Mouse (Mus musculus) limb, embryonic 11.5 days (tissue): ENCODE data around the gene Nectin1. TPM values are rescaled to one million over a fixed set of nuclear protein-coding genes. Genes with fewer than 3 reads are reported as not detected.

ENCODE experiments used
- ATAC-seq: fragments of 200-750 bp; cut with Nextera tagmentation; 2 replicates; pipeline ENCODE4 v1.8.0; 2017; ENCODE audit warnings: low read depth; ENCODE audit not compliant: insufficient number of reproducible peaks, low FRiP score, low TSS enrichment
- DNase-seq: peaks from one replicate; pipeline ENCODE4 v3.0.0-alpha.2; 2015; ENCODE audit warnings: low spot score
- H3K27ac ChIP-seq: fragments of 300-500 bp; sonication (generic); replicated peaks from 2 replicates; pipeline ENCODE4 v1.5.1; 2014; ENCODE audit warnings: low read depth, mild to moderate bottlenecking, low read length
- H3K27me3 ChIP-seq: fragments of 300-500 bp; sonication (generic); 2 replicates; pipeline ENCODE4 v1.6.1; 2014; ENCODE audit warnings: mild to moderate bottlenecking, low read length, mixed read lengths; ENCODE audit not compliant: control insufficient read depth, insufficient read depth
- H3K36me3 ChIP-seq: fragments of 300-500 bp; sonication (generic); 2 replicates; pipeline ENCODE4 v1.6.1; 2014; ENCODE audit warnings: mild to moderate bottlenecking, low read length, moderate library complexity, mixed read lengths; ENCODE audit not compliant: control insufficient read depth, insufficient read depth
- H3K4me1 ChIP-seq: fragments of 300-500 bp; sonication (generic); 2 replicates; pipeline ENCODE4 v1.6.1; 2014; ENCODE audit warnings: low read length, mixed read lengths; ENCODE audit not compliant: control insufficient read depth, insufficient read depth
- H3K4me2 ChIP-seq: fragments of 300-500 bp; sonication (generic); 2 replicates; pipeline ENCODE4 v1.6.1; 2014; ENCODE audit warnings: low read depth, mild to moderate bottlenecking, moderate library complexity; ENCODE audit not compliant: severe bottlenecking
- H3K4me3 ChIP-seq: fragments of 300-500 bp; sonication (generic); 2 replicates; pipeline ENCODE4 v1.5.1; 2014; ENCODE audit warnings: low read depth, low read length
- H3K9ac ChIP-seq: fragments of 300-500 bp; sonication (generic); 2 replicates; pipeline ENCODE4 v1.6.1; 2014; ENCODE audit warnings: mild to moderate bottlenecking, low read length
- H3K9me3 ChIP-seq: fragments of 300-500 bp; sonication (generic); 2 replicates; pipeline ENCODE4 v1.6.1; 2016; ENCODE audit warnings: low read length; ENCODE audit not compliant: control insufficient read depth
- WGBS: fragments of 180-500 bp; shearing (Covaris S2); extraction: QIAGEN DNeasy Blood & Tissue Kit; methylation state at CpG from one replicate; pipeline ENCODE4 v1.1.7; 2014; 5-methylcytosine and 5-hydroxymethylcytosine counted together
- polyA plus RNA-seq: library from polyadenylated mRNA; unstranded; fragments of >200 nt; fragmentation: Nextera tagmentation; extraction: Ambion mirVana; gene quantifications from 2 replicates; pipeline ENCODE4 v1.2.1, GENCODE M21; 2014

The Nectin1 gene
- polyA plus RNA-seq, 1 experiment from 2014 or later = 4.7 TPM

GRCm38 (mm10) chr9:43744138-43744981 lies 576 bp downstream of the Nectin1 start:
- WGBS = under 1% methylated on average over 64 of the region's 77 CpGs
- peak; percentile 66; the same call in 1 of the 2 replicates for ATAC-seq
- Histone ChIP-seq H3K4me3 (peak overlapping the region; percentile 75), H3K4me2 (peak overlapping the region; percentile 94), H3K36me3 (no peaks in the 10 kb centered on the region), H3K9me3 (no peaks in the 10 kb centered on the region), H3K4me1 (peaks cover 22% of the 10 kb centered on the region), H3K27ac (peak overlapping the region; percentile 95), H3K27me3 (peaks cover 14% of the 10 kb centered on the region), H3K9ac (peak overlapping the region; percentile 87)
- peak; percentile 77 for DNase-seq

GRCm38 (mm10) chr9:43745051-43745792 lies 1.4 kb downstream of the Nectin1 start:
- WGBS = 1% methylated on average over 43 of the region's 43 CpGs
- Histone ChIP-seq H3K4me1 (peaks cover 22% of the 10 kb centered on the region), H3K4me2 (peak overlapping the region; percentile 94), H3K27me3 (peaks cover 14% of the 10 kb centered on the region), H3K27ac (no peak overlapping the region), H3K9ac (peak overlapping the region; percentile 87), H3K9me3 (no peaks in the 10 kb centered on the region), H3K36me3 (no peaks in the 10 kb centered on the region), H3K4me3 (peak overlapping the region; percentile 75)
- ATAC-seq (no peak), DNase-seq (peak; percentile 54)

- DNase-seq = peak; percentile 48
- peaks cover 27% of the 10 kb centered on the region for H3K4me1 ChIP-seq
Measured at GRCm38 (mm10) chr9:43745951-43746703, 2.3 kb downstream of the Nectin1 start.

GRCm38 (mm10) chr9:43747710-43748109 lies 3.9 kb downstream of the Nectin1 start:
- Histone ChIP-seq H3K27me3 (peaks cover 14% of the 10 kb centered on the region), H3K9ac (no peak overlapping the region), H3K4me3 (no peak overlapping the region), H3K9me3 (no peaks in the 10 kb centered on the region), H3K36me3 (no peaks in the 10 kb centered on the region), H3K27ac (no peak overlapping the region), H3K4me2 (no peak overlapping the region), H3K4me1 (peaks cover 28% of the 10 kb centered on the region)
- ATAC-seq (no peak), DNase-seq (no peak)
- 53% methylated on average over 9 of the region's 9 CpGs for WGBS

More at GRCm38 (mm10) chr9:43745951-43746703, 2.3 kb downstream of the Nectin1 start:
- Histone ChIP-seq H3K4me2 (peak overlapping the region; percentile 94), H3K4me3 (peak overlapping the region; percentile 75), H3K9me3 (no peaks in the 10 kb centered on the region), H3K27ac (no peak overlapping the region), H3K9ac (peak overlapping the region; percentile 0; the same call in 1 of the 2 replicates), H3K36me3 (no peaks in the 10 kb centered on the region), H3K27me3 (peaks cover 14% of the 10 kb centered on the region)
- ATAC-seq = no peak
- WGBS = 5% methylated on average over 13 of the region's 13 CpGs

- WGBS = 70% methylated on average over 5 of the region's 5 CpGs
Measured at GRCm38 (mm10) chr9:43748519-43748918, 4.7 kb downstream of the Nectin1 start.

GRCm38 (mm10) chr9:43750053-43750452 lies 6.3 kb downstream of the Nectin1 start:
- ATAC-seq (no peak), DNase-seq (no peak)
- peaks cover 14% of the 10 kb centered on the region for H3K27me3 ChIP-seq
- no peak overlapping the region for H3K4me3 ChIP-seq
- no peak overlapping the region for H3K4me2 ChIP-seq
- 80% methylated on average over 9 of the region's 9 CpGs for WGBS
- H3K9ac ChIP-seq = no peak overlapping the region
- H3K36me3 ChIP-seq = no peaks in the 10 kb centered on the region
- H3K9me3 ChIP-seq = no peaks in the 10 kb centered on the region
- no peak overlapping the region for H3K27ac ChIP-seq
- H3K4me1 ChIP-seq = peaks cover 20% of the 10 kb centered on the region

More at GRCm38 (mm10) chr9:43748519-43748918, 4.7 kb downstream of the Nectin1 start:
- ATAC-seq (no peak), DNase-seq (no peak)
- Histone ChIP-seq H3K27ac (no peak overlapping the region), H3K4me2 (no peak overlapping the region), H3K27me3 (peaks cover 14% of the 10 kb centered on the region), H3K9me3 (no peaks in the 10 kb centered on the region), H3K36me3 (no peaks in the 10 kb centered on the region), H3K4me1 (peaks cover 23% of the 10 kb centered on the region), H3K9ac (no peak overlapping the region), H3K4me3 (no peak overlapping the region)

GRCm38 (mm10) chr9:43751111-43751510 lies 7.3 kb downstream of the Nectin1 start:
- WGBS = 52% methylated on average over 8 of the region's 8 CpGs
- Histone ChIP-seq H3K27me3 (peaks cover 9% of the 10 kb centered on the region), H3K4me2 (no peak overlapping the region), H3K36me3 (no peaks in the 10 kb centered on the region), H3K9me3 (no peaks in the 10 kb centered on the region), H3K4me3 (no peak overlapping the region), H3K9ac (no peak overlapping the region), H3K4me1 (peaks cover 11% of the 10 kb centered on the region), H3K27ac (no peak overlapping the region)
- no peak for ATAC-seq
- DNase-seq = no peak

GRCm38 (mm10) chr9:43753481-43753880 lies 9.7 kb downstream of the Nectin1 start:
- Histone ChIP-seq H3K4me2 (no peak overlapping the region), H3K4me3 (no peak overlapping the region), H3K27me3 (no peaks in the 10 kb centered on the region), H3K27ac (no peak overlapping the region), H3K9ac (no peak overlapping the region), H3K36me3 (no peaks in the 10 kb centered on the region), H3K4me1 (peaks cover 11% of the 10 kb centered on the region), H3K9me3 (no peaks in the 10 kb centered on the region)
- ATAC-seq (no peak), DNase-seq (no peak)
- WGBS = 85% methylated on average over 6 of the region's 6 CpGs
